Mouse (Mus musculus): ENCODE results near the gene Atp5g3.
A peak's percentile ranks its signal among the peaks of the same experiment; 100 is the strongest.
"Not testable (repeated sequence)": the region's sequence is repeated elsewhere in the genome, so short reads cannot be mapped to it uniquely, and the experiment has no call there.

Atp5g3 gene

GRCm38 (mm10) chr2:73911175-73911700 lies at the start of gene Atp5g3:
TSS of gene Atp5g3 (minus strand) at chr2:73911326.
- DNase-seq, result peak; percentile 95

DNA sequence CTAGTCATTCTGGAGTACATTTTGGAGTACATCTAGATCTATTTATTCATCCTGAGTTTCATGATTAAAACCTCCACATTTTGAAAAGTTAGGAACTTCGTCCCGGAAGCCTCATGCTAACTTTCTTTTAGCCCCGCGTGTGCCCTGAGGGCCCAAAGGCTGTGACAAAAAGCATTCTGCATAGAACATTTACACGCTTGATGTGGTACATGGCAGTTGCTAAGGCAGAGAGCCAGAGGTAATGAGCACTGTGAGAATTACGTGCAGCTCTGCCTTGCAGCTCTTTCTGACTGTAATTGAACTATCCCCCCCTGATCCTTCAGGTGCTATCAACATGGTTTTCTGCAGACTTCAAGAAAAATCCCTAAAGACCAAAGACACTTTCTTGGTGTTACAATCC lies 47.2 kb upstream of the Atp5g3 start:
- no peak for DNase-seq

GRCm38 (mm10) chr2:73953612-73954011 lies 42.5 kb upstream of the Atp5g3 start:
- DNase-seq, result no peak

- DNase-seq, result peak; percentile 48
Observed at GRCm38 (mm10) chr2:73952597-73953219, 41.6 kb upstream of the Atp5g3 start.

DNA sequence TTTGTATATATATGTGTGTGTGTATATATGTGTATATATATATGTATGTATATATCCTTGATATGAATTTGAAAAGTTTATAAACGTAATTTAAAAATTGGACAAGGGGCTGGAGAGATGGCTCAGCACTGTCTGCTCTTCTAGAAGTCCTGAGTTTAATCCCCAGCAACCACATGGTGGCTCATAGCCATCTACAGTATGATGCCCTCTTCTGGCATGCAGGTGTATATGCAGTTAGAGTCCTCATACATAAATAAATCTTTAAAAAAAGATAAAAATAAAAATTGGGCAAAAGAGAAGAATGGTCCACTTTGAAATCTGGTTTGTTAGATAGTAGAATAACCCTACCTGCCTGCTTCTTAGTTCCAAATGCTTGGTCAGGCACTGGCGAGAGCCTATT lies 36.2 kb upstream of the Atp5g3 start:
- no peak for DNase-seq

DNA sequence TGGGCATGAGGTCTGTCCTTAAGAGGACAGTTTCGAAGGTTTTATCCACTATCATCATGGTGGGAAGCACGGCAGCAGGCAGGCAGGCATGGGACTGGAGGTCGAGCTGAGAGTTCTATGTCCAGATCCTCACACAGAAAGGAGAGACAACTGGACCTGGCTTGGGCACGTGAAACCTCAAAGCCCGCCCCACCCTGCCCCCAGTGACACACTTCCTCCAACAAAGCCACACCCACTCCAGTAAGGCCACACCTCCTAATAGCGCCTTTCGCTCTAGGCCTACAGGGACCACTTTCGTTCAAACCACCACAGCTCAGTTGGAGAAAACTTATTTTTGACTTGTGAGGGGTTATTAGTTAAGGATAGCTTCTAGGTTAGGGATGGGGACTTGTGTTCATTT lies 32.6 kb upstream of the Atp5g3 start:
- DNase-seq, result no peak

DNA sequence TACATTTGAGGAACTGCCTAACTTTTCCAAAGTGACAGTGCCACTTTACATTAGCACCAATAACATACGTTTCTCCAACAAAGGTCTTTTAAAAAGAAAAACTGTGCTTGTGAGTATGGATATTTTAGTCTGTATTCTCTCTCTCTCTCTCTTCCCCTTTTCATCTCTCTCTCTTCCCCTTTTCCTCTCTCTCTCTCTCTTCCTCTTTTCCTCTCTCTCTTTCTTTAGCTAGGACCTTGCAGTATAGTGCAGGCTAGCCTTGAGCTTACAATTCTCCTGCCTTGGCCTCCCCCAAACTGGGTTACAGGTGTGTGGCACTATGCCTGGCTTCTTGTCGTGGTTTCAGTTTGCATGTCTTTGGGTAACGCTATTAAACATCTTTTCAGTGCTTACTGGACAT lies 31.7 kb upstream of the Atp5g3 start:
- no peak for DNase-seq

- no peak for DNase-seq
Observed at GRCm38 (mm10) chr2:73941281-73941680, 30.2 kb upstream of the Atp5g3 start.

- no peak for DNase-seq
Observed at GRCm38 (mm10) chr2:73940471-73940870, 29.3 kb upstream of the Atp5g3 start.

GRCm38 (mm10) chr2:73938896-73939295 lies 27.8 kb upstream of the Atp5g3 start:
- DNase-seq, result no peak

DNA sequence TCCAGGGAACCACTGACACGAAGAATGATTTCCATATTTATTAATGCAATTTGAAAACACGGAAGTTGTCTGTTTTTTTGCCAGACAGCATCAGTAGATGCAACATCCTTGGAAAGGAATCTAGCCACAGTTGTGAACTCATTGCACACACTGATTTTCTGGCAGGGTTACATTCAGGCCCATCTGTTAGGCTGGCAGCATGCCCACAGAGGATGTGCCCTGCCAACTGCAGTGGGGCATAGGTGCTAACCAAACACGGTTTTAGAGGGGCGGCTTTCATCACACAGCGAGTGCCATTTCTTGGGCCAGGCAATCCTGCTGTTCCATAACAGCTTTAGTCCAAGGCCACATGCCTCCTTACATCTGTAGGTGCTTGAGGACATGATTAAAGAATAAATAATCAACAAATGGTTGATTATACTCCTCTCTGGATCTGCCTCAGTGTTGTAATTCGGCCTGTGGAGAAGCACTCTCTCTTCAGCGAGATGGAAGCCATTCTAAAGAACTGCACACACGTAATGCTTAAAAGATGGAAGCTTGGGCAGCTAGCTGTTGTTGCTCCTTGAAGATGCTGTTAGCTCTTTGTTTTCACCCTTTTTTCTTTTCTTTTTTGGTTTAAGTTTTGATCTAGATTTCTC lies 21.7 kb upstream of the Atp5g3 start:
- no peak for DNase-seq

- no peak for DNase-seq
Observed at GRCm38 (mm10) chr2:73927711-73928110, 16.6 kb upstream of the Atp5g3 start.

DNA sequence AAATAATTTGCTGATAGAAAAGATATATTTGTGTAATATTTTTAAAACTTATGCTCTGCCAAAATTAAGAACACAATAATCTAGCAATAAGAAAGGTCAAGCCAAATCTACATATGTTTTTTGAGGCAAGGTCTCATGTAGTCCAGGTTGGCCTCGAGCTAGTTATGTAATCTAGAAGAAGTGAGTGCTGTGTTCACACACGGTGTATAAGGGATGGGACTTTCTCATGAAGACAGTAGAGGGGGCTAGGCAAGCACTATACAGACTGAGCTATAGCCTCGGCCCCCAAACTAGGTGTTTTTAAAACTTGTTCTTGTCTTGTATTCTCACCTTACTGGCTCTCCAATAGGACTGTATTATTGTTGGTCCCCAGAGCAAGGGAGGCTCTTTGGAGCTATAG lies 14.4 kb upstream of the Atp5g3 start:
- DNase-seq, result no peak

DNA sequence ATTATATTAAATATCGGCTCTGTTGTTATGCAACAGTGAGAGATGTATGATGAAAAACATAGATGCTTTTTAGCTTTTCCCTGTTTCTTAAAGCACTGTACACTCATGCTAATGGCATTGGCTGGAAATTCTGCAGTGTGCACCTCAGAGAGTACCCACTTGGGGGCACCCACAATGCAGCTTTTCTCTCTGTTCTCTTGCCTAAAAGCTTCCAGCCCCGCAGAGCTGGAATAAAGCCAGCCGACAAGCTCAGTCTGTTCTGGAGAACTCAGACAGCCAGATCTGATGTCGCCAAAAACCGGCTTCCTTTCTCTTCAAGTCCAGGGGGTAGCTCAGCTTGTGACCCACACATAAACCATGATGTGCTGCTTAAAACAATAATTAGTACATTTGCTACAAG lies 14.0 kb upstream of the Atp5g3 start:
- peak; percentile 85 for DNase-seq

- DNase-seq, result no peak
Observed at GRCm38 (mm10) chr2:73919642-73920041, 8.5 kb upstream of the Atp5g3 start.

DNA sequence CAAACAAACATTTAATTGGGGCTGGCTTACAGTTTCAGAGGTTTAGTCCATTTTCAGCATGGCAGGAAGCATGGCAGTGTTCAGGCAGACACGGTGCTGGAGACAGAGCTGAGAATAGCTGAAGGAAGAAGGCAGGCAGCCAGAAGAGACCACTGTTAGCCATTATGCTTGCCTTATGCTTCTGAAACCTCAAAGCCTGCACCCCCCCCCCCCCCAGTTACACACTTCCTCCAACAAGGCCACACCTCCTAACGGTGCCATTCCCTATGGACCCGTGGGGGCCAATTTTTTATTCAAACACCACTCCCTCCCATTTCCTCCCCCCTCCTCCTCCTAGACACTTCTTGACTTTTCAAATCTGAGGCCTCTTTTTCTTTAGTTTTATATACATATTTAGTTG lies 1.1 kb upstream of the Atp5g3 start:
- DNase-seq, result no peak

- DNase-seq, result peak; percentile 69
Observed at GRCm38 (mm10) chr2:73910571-73911174, 453 bp downstream of the Atp5g3 start.

- DNase-seq, result no peak
Observed at GRCm38 (mm10) chr2:73909116-73909515, 2.0 kb downstream of the Atp5g3 start.

GRCm38 (mm10) chr2:73904679-73905078 lies 6.4 kb downstream of the Atp5g3 start:
- DNase-seq, result not testable (repeated sequence)

DNA sequence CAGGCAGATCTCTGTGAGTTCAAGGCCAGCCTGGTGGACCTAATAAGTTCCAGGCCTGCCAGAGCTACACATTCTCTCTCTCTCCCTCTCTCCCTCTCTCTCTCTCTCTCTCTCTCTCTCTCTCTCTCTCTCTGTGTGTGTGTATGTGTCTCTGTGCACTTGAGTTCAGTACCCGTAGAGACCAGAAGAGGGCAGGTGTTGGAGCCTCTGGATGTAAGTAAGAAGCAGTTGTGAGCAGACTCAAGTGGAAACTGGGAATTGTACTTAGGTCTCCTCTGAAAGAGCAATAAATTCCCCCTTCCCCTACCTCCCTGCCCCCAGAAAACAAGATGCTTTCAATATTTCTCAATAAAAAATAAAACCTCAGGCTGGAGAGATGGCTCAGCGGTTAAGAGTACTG lies 7.6 kb downstream of the Atp5g3 start:
- no peak for DNase-seq

DNA sequence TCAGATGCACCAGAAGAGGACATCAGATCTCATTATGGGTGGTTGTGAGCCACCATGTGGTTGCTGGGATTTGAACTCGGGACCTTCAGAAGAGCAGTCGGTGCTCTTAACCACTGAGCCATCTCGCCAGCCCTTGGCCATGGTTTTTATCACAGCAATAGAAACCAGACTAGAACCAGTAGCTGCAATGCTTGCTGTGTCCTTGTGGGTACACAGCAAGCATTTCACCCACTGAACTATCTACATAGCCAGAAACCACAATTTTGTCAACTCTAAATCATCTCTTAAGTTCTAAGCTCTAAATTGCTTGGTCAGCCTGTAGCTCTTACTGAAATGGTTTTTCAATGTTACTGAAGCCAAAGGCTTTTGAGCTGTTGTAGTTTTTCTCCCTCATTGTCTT lies 8.8 kb downstream of the Atp5g3 start:
- DNase-seq, result not testable (repeated sequence)

- no peak for DNase-seq
Observed at GRCm38 (mm10) chr2:73901169-73901568, 10.0 kb downstream of the Atp5g3 start.

- DNase-seq, result no peak
Observed at GRCm38 (mm10) chr2:73900364-73900763, 10.8 kb downstream of the Atp5g3 start.

- DNase-seq, result not testable (repeated sequence)
Observed at GRCm38 (mm10) chr2:73896919-73897318, 14.2 kb downstream of the Atp5g3 start.

All from embryo, embryonic 11 days (tissue).